Mouse (Mus musculus) MEL (cell line): Measurements from ENCODE around the gene Myl12a.

ENCODE experiments used
- CHD1 ChIP-seq: IDR thresholded peaks from 2 replicates; pipeline ENCODE4 v1.6.1; 2012; ENCODE audit warnings: low read depth, mild to moderate bottlenecking, inconsistent platforms, low read length, improper control_type of control experiment
- CTCF ChIP-seq, 3 experiments: IDR thresholded peaks in 2 of 3; conservative IDR thresholded peaks in 1 of 3; 2 replicates each; pipeline ENCODE4 v1.5.1; 2011 to 2012; ENCODE audit warnings: low read length in 3 of 3, low read depth in 2 of 3, mild to moderate bottlenecking in 2 of 3, improper control_type of control experiment in 1 of 3, inconsistent platforms in 1 of 3, mixed read lengths in 1 of 3, moderate library complexity in 1 of 3; ENCODE audit not compliant: control insufficient read depth in 1 of 3, insufficient read depth in 1 of 3, poor library complexity in 1 of 3, severe bottlenecking in 1 of 3
- E2F4 ChIP-seq: IDR thresholded peaks from 2 replicates; pipeline ENCODE4 v1.6.1; 2011; ENCODE audit warnings: low read depth, low read length, improper control_type of control experiment, borderline replicate concordance
- EP300 ChIP-seq, 2 experiments: IDR thresholded peaks; 2 replicates each; pipeline ENCODE4 v1.6.1; 2011; ENCODE audit warnings: improper control_type of control experiment in 2 of 2, low read length in 2 of 2, low read depth in 1 of 2, mild to moderate bottlenecking in 1 of 2
- GATA1 ChIP-seq: IDR thresholded peaks from 2 replicates; pipeline ENCODE4 v1.6.1; 2011; ENCODE audit warnings: low read depth, low read length, improper control_type of control experiment
- MYC ChIP-seq: IDR thresholded peaks from 2 replicates; pipeline ENCODE4 v1.6.1; 2011; ENCODE audit warnings: low read depth, mild to moderate bottlenecking, low read length, improper control_type of control experiment, moderate library complexity
- POLR2A ChIP-seq, 2 experiments: IDR thresholded peaks; 2 replicates each; pipeline ENCODE4 v1.6.1; 2011 to 2012; ENCODE audit warnings: low read length in 2 of 2, mild to moderate bottlenecking in 2 of 2, control low read depth in 1 of 2, improper control_type of control experiment in 1 of 2, low read depth in 1 of 2, moderate library complexity in 1 of 2; ENCODE audit not compliant: control insufficient read depth in 1 of 2, insufficient read depth in 1 of 2, poor library complexity in 1 of 2
- POLR2AphosphoS2 ChIP-seq: IDR thresholded peaks from 2 replicates; pipeline ENCODE4 v1.6.1; 2011; ENCODE audit warnings: low read length, improper control_type of control experiment
- USF1 ChIP-seq: IDR thresholded peaks from 2 replicates; pipeline ENCODE4 v1.6.1; 2014; ENCODE audit warnings: low read depth, mild to moderate bottlenecking, inconsistent platforms, low read length, improper control_type of control experiment, moderate library complexity
- ZKSCAN1 ChIP-seq: IDR thresholded peaks from 2 replicates; pipeline ENCODE4 v1.6.1; 2012; ENCODE audit warnings: low read depth, mild to moderate bottlenecking, inconsistent platforms, low read length, improper control_type of control experiment, moderate library complexity

GRCm38 (mm10) chr17:71038812-71039211 lies 36.1 kb upstream of the Myl12a start:
- no peak for TF ChIP-seq E2F4
- TF ChIP-seq CHD1 = no peak
- no peak for TF ChIP-seq CTCF (IDR thresholded peaks at IDR 0.05 in 2 of 3, conservative IDR thresholded peaks at IDR 0.05 in 1 of 3; ENCODE audit: control insufficient read depth in 1 of 3, insufficient read depth in 1 of 3, low read depth in 2 of 3, low read length in 3 of 3, poor library complexity in 1 of 3, severe bottlenecking in 1 of 3)
- no peak for TF ChIP-seq GATA1
- TF ChIP-seq ZKSCAN1 = no peak
- TF ChIP-seq USF1 = no peak
- TF ChIP-seq POLR2AphosphoS2 = no peak
- no peak for TF ChIP-seq POLR2A (IDR thresholded peaks at IDR 0.05; ENCODE audit: control insufficient read depth in 1 of 2, insufficient read depth in 1 of 2, low read depth in 1 of 2, low read length in 2 of 2, poor library complexity in 1 of 2)
- TF ChIP-seq EP300 (IDR thresholded peaks at IDR 0.05; ENCODE audit: low read depth in 1 of 2, low read length in 2 of 2) = no peak
- TF ChIP-seq MYC = no peak
